ENCODE assay signal across 9 mouse cellular contexts in the genomic region with DNA sequence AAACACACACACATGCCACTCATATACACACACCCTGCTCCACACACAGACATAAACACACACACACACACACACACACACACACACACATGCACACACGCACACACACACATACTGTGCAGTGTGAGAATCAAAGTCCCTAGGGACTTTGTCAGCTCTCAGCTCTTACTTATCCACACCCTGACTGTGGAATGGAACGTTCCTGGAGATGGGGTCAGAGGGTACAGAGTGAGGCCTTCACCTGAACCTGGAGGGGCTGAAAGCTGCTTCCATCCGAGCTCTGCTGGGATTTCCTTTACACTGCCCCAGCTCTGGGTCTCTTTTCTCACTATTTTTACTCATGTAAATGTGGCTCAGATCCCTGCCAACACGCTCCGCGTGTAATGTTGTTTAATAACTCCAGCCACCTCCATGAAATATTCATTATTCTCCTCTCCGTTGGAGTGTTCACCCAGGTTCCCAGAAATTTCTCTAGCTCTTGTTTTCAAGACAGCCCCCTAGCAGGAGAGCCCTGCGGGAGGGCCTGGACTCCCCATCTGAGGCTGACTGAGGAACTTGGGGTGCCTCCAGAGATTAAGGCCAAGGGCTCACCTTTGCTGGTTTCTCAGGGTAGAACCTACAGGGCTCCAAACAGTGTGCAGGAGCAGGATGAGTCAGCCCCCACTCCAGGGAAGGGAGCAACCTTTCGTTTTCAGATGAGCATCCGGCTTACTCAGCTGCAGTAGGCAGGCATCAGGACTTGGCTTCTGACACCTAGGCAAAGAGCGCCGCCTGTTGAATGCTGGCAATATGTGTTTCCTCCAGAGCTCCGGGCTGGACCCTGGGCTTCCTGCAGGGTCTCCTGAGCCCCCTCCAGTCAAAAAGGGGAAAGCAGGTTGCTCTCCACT.
DNase-seq lines count a peak whose midpoint lies in the region; ATAC-seq and TF ChIP-seq lines count a peak whose summit lies in the region.
"Had no signal": no experiment of that assay in that cellular context is flagged by ENCODE, and none has a peak within 500 bp of the region (broad histone marks: within the 10 kb centered on the region; RNA-seq: fewer than 3 reads in every experiment).

No protein-coding gene starts in this region.

- no peaks in the 10 kb centered on the region for H3K9me3 ChIP-seq in embryonic facial prominence, embryonic 15.5 days (replicated peaks)
- H3K9me3 ChIP-seq in lung, postnatal 0 days (ENCODE audit: low read length), result no peaks in the 10 kb centered on the region

- H3K9ac ChIP-seq in embryonic facial prominence, embryonic 15.5 days, result no peak overlapping the region
- no peak overlapping the region for H3K9ac ChIP-seq in lung, postnatal 0 days (replicated peaks; ENCODE audit: low read depth)

- intact Hi-C loops in heart, postnatal 36 days (cut with DNase I), result no loop called here

- 34% methylated on average over 13 of the region's 13 CpGs for WGBS in embryonic facial prominence, embryonic 15.5 days
- 52% methylated on average over 13 of the region's 13 CpGs for WGBS in lung, postnatal 0 days

- H3K4me2 ChIP-seq in embryonic facial prominence, embryonic 15.5 days (replicated peaks), result 0 out of 2 replicates have a peak overlapping the region, but pooled peaks have one; percentile 15
- no peak overlapping the region for H3K4me2 ChIP-seq in lung, postnatal 0 days (replicated peaks; ENCODE audit: low read depth, low read length)

- no peak overlapping the region for H3K4me3 ChIP-seq in embryonic facial prominence, embryonic 15.5 days (replicated peaks)
- H3K4me3 ChIP-seq in lung, postnatal 0 days (ENCODE audit: low read depth, low read length), result no peak overlapping the region
- H3K4me3 ChIP-seq: myocyte had no signal

- no peaks in the 10 kb centered on the region for H3K27me3 ChIP-seq in embryonic facial prominence, embryonic 15.5 days
- H3K27me3 ChIP-seq in lung, postnatal 0 days (replicated peaks; ENCODE audit: insufficient read depth, low read length), result no peaks in the 10 kb centered on the region

- peak; percentile 63 for ATAC-seq in embryonic facial prominence, embryonic 15.5 days (ENCODE audit: insufficient number of reproducible peaks, low FRiP score, low TSS enrichment, low read depth)
- peak; percentile 62; the same call in 1 of the 2 replicates for ATAC-seq in lung, postnatal 0 days
- no peak for ATAC-seq in erythroid progenitor cell, adult 5-6 weeks (replicated peaks; ENCODE audit: low FRiP score, poor library complexity, severe bottlenecking)

- peak; percentile 61 for DNase-seq in CD4-positive, CD25-positive, alpha-beta regulatory T cell, adult 2 months (ENCODE audit: low read depth, low spot score)
- DNase-seq in adrenal gland, postnatal 25 days, result peak; percentile 71
- DNase-seq in heart, postnatal 36 days, result peak; percentile 29 to 48
- DNase-seq in layer of hippocampus, adult 18-20 months (ENCODE audit: low spot score in 2 of 2), result peak; percentile 19 to 74
- DNase-seq in lung, postnatal 0 days (ENCODE audit: low spot score), result peak; percentile 65
- peak; percentile 48 for DNase-seq in right cerebral cortex, postnatal 25 days

- H3K36me3 ChIP-seq in embryonic facial prominence, embryonic 15.5 days, result no peaks in the 10 kb centered on the region
- no peaks in the 10 kb centered on the region for H3K36me3 ChIP-seq in lung, postnatal 0 days (ENCODE audit: insufficient read depth, low read length)

- peak overlapping the region; percentile 66 for H3K27ac ChIP-seq in embryonic facial prominence, embryonic 15.5 days (replicated peaks)
- no peak overlapping the region for H3K27ac ChIP-seq in lung, postnatal 0 days (ENCODE audit: low read length)

- H3K4me1 ChIP-seq in embryonic facial prominence, embryonic 15.5 days, result 0 out of 2 replicates have a peak, but pooled peaks cover 4% of the 10 kb centered on the region
- H3K4me1 ChIP-seq in lung, postnatal 0 days (ENCODE audit: insufficient read depth, low read depth, low read length), result no peaks in the 10 kb centered on the region

- TF ChIP-seq EP300 in lung, postnatal 0 days (IDR thresholded peaks at IDR 0.05), result no peak

- peak; percentile 78 for TF ChIP-seq CTCF in lung, postnatal 0 days (IDR thresholded peaks at IDR 0.05)
